ENCODE assay signal across 18 mouse cellular contexts in the genomic region with DNA sequence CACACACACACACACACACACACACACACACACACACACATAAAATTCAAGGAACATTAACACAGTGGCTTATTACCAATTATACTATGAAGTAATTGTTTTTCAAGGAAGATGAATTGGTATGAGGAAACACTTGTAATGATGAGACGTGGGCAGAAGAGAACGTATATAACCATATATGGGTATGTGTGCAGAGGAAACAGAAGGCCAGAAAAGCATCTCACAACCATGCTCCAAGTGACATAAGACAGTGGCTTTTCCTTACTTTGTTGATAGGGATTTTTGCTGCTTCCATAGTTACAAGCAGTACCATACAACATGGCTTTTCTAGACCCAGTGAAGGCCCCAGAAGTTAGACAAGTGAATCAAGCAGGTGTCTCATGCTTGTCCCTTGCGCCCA.
"Had no signal": no experiment of that assay in that cellular context is flagged by ENCODE, and none has a peak within 500 bp of the region (broad histone marks: within the 10 kb centered on the region; RNA-seq: fewer than 3 reads in every experiment).

No protein-coding gene starts in this region.

- H3K4me1 ChIP-seq: liver, embryonic 13.5 days; liver, embryonic 15.5 days; midbrain, embryonic 13.5 days; midbrain, embryonic 15.5 days; stomach, embryonic 15.5 days had no signal

- ATAC-seq: liver, postnatal 0 days; midbrain, embryonic 13.5 days; midbrain, embryonic 15.5 days had no signal

- H3K36me3 ChIP-seq: midbrain, embryonic 15.5 days; stomach, embryonic 15.5 days had no signal

- H3K9me3 ChIP-seq: liver, embryonic 13.5 days; liver, embryonic 15.5 days; megakaryocyte, embryonic 14.5 days; midbrain, embryonic 13.5 days; midbrain, embryonic 15.5 days; neural tube, embryonic 13.5 days; stomach, embryonic 15.5 days had no signal

- H3K27ac ChIP-seq: liver, embryonic 13.5 days; liver, embryonic 15.5 days; macrophage; midbrain, embryonic 13.5 days; midbrain, embryonic 15.5 days; neural tube, embryonic 13.5 days; stomach, embryonic 15.5 days; stomach, postnatal 0 days had no signal

- H3K4me3 ChIP-seq: liver, embryonic 13.5 days; liver, embryonic 15.5 days; megakaryocyte, embryonic 14.5 days; midbrain, embryonic 13.5 days; midbrain, embryonic 15.5 days; neural tube, embryonic 13.5 days; stomach, embryonic 15.5 days had no signal

- DNase-seq: liver, embryonic 13.5 days; liver, postnatal 0 days; lung, embryonic 14.5 days; lung, postnatal 14 days; lung, postnatal 36 days; right cerebral cortex, postnatal 14 days; thymus, adult 2 months; thymus, postnatal 25 days; thymus, postnatal 4 days had no signal

- H3K9ac ChIP-seq: liver, embryonic 13.5 days; liver, embryonic 15.5 days; liver, postnatal 0 days; lung, embryonic 14.5 days; midbrain, embryonic 13.5 days; midbrain, embryonic 15.5 days; neural tube, embryonic 13.5 days; stomach, embryonic 15.5 days had no signal

- H3K4me2 ChIP-seq: liver, embryonic 13.5 days; liver, embryonic 15.5 days; lung, embryonic 14.5 days; midbrain, embryonic 11.5 days; midbrain, embryonic 13.5 days; midbrain, embryonic 15.5 days; neural tube, embryonic 13.5 days; stomach, embryonic 15.5 days had no signal

- H3K27me3 ChIP-seq: liver, embryonic 13.5 days; liver, embryonic 15.5 days; megakaryocyte, embryonic 14.5 days; midbrain, embryonic 13.5 days; midbrain, embryonic 15.5 days; neural tube, embryonic 13.5 days; stomach, embryonic 15.5 days had no signal
